Mouse (Mus musculus) stomach, embryonic 16.5 days (tissue): ENCODE measurements around the gene Prss40. TPM values are rescaled to one million over a fixed set of nuclear protein-coding genes. Genes with fewer than 3 reads are reported as not detected.

Source experiments
- ATAC-seq: fragments of 200-750 bp; cut with Nextera tagmentation; 2 replicates; pipeline ENCODE4 v1.8.0; 2017; ENCODE audit warnings: moderate number of reproducible peaks, moderate TSS enrichment; ENCODE audit not compliant: insufficient read depth, low FRiP score
- H3K27ac ChIP-seq: fragments of 300-500 bp; sonication (generic); 2 replicates; pipeline ENCODE4 v1.5.1; 2014; ENCODE audit warnings: low read length
- H3K27me3 ChIP-seq: fragments of 300-500 bp; sonication (generic); 2 replicates; pipeline ENCODE4 v1.6.1; 2014; ENCODE audit warnings: low read length, control low read depth, mixed read lengths; ENCODE audit not compliant: control insufficient read depth, insufficient read depth
- H3K36me3 ChIP-seq: fragments of 300-500 bp; sonication (generic); 2 replicates; pipeline ENCODE4 v1.6.1; 2014; ENCODE audit warnings: low read length; ENCODE audit not compliant: control insufficient read depth, insufficient read depth
- H3K4me1 ChIP-seq: fragments of 300-500 bp; sonication (generic); 2 replicates; pipeline ENCODE4 v1.6.1; 2014; ENCODE audit warnings: low read length, control low read depth, mixed read lengths; ENCODE audit not compliant: control insufficient read depth, insufficient read depth
- H3K4me2 ChIP-seq: fragments of 300-500 bp; sonication (generic); 2 replicates; pipeline ENCODE4 v1.6.1; 2014; ENCODE audit warnings: low read depth, low read length, mixed read lengths
- H3K4me3 ChIP-seq: fragments of 300-500 bp; sonication (generic); replicated peaks from 2 replicates; pipeline ENCODE4 v1.5.1; 2014; ENCODE audit warnings: mild to moderate bottlenecking, low read length
- H3K9ac ChIP-seq: fragments of 300-500 bp; sonication (generic); 2 replicates; pipeline ENCODE4 v1.6.1; 2014; ENCODE audit warnings: low read length
- H3K9me3 ChIP-seq: fragments of 300-500 bp; sonication (generic); replicated peaks from 2 replicates; pipeline ENCODE4 v1.6.1; 2016; ENCODE audit warnings: low read length, control low read depth; ENCODE audit not compliant: control insufficient read depth
- WGBS: fragments of 180-500 bp; shearing (Covaris S2); extraction: QIAGEN DNeasy Blood & Tissue Kit; methylation state at CpG from one replicate; pipeline ENCODE4 v1.1.7; 2014; 5-methylcytosine and 5-hydroxymethylcytosine counted together
- polyA plus RNA-seq: library from polyadenylated mRNA; unstranded; fragments of >200 nt; fragmentation: Nextera tagmentation; extraction: Ambion mirVana; gene quantifications from 2 replicates; pipeline ENCODE4 v1.2.1, GENCODE M21; 2015

Gene Prss40
- polyA plus RNA-seq, 1 experiment from 2014 or later, result not detected

DNA sequence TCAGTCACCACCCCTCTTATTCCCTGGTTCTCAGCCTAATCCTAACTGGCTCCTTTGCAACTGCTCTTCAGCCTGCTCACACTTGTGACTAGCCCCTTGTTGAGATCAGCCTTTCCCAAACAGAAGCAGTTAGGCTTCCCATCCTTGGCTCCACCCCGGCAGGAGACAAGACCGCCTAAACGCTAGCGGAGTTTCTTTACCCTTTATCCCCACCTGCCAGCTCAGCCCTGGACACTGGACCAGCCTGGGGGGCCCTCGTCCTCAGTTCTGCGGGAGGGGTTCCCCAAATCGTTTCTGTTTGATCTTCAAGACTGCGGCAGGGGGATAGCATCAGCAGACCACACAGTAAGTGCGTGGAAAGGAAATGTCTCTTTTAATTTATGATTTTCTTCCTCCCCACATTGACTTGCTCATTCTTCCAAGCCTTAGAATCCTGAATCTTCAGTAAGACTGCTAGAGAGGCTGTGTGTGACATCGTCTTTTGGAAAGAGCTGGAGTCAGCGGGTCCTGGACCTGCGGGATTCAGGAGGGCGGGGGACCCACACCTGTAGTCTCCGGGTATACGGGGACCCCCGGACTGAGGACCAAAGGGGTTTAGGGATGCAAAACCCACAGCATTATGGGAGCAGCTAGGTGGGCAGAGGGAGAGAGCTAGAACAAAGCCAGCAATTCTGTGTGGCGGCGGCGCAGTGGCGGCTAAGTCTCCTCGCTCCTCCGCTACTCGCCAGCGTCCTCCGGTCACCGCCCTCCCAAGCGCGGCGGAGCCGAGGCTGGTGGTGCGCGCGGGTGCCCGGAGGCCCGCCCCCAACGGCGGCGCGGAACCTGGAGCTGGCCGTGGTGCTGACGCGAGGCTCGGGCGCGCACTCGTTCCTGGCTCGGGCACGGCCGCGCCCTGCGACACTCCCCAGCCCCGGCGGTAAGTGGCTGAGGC, 18.4 kb upstream of the Prss40 start, which contains the start of gene Amer3:
Gene Amer3, plus strand, starts transcription at position 807 of the 931 bp plus-strand sequence.
- H3K9ac ChIP-seq, result no peak within 1 kb of the TSS
- H3K4me1 ChIP-seq, result 0 out of 2 replicates have a peak, but pooled peaks cover 2% of the 10 kb centered on the region
- peak within 1 kb of the TSS; percentile 58 for H3K4me2 ChIP-seq

GRCm38 (mm10) chr1:34573221-34573620, 12.5 kb upstream of the Prss40 start:
- Histone ChIP-seq H3K4me2 (no peak overlapping the region), H3K27ac (no peak overlapping the region), H3K27me3 (no peaks in the 10 kb centered on the region), H3K9me3 (no peaks in the 10 kb centered on the region), H3K4me1 (no peaks in the 10 kb centered on the region), H3K4me3 (no peak overlapping the region), H3K36me3 (no peaks in the 10 kb centered on the region), H3K9ac (no peak overlapping the region)
- ATAC-seq, result no peak
- 78% methylated on average over 6 of the region's 6 CpGs for WGBS

More for the DNA sequence above, 18.4 kb upstream of the Prss40 start, which contains the start of gene Amer3:
- under 1% methylated on average over 53 of the region's 53 CpGs for WGBS
- Histone ChIP-seq H3K4me3 (peak within 1 kb of the TSS; percentile 22), H3K36me3 (no peaks in the 10 kb centered on the region), H3K27ac (no peak within 1 kb of the TSS), H3K27me3 (peaks cover 20% of the 10 kb centered on the region), H3K9me3 (no peaks in the 10 kb centered on the region)
- ATAC-seq, result peak; percentile 90

GRCm38 (mm10) chr1:34571431-34571830, 10.7 kb upstream of the Prss40 start:
- no peaks in the 10 kb centered on the region for H3K36me3 ChIP-seq
- no peak overlapping the region for H3K27ac ChIP-seq
- H3K27me3 ChIP-seq, result no peaks in the 10 kb centered on the region
- ATAC-seq, result no peak
- H3K9ac ChIP-seq, result no peak overlapping the region
- no peak overlapping the region for H3K4me3 ChIP-seq
- H3K9me3 ChIP-seq, result no peaks in the 10 kb centered on the region
- no peak overlapping the region for H3K4me2 ChIP-seq
- 80% methylated on average over 6 of the region's 6 CpGs for WGBS
- H3K4me1 ChIP-seq, result no peaks in the 10 kb centered on the region

DNA sequence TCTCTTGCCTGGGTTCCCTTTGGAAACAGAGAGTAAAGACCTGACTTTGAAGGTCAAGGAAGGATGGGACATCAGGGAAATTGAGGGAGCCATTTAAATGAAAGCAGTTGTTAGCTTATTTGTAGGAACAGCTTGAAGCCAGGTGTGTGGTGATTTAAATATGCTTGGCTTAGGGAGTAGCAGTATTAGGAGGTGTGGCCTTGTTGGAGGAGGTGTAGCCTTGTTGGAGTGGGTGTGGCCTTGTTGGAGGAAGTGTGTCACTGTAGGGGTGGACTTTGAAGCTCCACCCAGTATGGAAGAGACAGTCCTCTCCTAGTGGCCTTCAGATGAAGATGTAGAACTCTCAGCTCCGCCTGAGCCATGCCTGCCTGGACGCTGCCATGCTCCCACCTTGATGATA, 9.1 kb upstream of the Prss40 start:
- Histone ChIP-seq H3K27me3 (no peaks in the 10 kb centered on the region), H3K9me3 (no peaks in the 10 kb centered on the region), H3K4me3 (no peak overlapping the region), H3K27ac (no peak overlapping the region), H3K4me2 (no peak overlapping the region), H3K36me3 (no peaks in the 10 kb centered on the region), H3K9ac (no peak overlapping the region), H3K4me1 (no peaks in the 10 kb centered on the region)
- ATAC-seq, result no peak
- WGBS, result 87% methylated on average over 2 of the region's 2 CpGs

DNA sequence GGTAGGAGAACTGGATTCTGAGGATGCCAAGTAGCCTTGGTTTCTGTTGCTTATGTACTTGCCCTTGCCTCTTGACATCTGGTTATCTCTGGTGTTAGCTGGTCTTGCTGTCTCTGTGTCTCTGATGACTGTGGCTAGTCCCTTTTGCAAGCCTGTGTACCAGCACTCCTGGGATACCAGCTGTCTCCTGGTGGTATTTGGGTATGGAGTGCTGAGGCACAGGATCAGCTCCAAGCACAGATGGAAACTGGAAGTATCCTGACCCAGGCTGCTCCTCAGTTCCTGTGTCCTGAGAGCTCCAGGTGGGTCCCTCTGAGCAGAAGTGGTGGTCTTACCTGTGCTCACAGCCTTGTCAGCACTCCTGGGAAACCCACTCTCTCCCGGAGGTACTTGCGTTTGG, 7.4 kb upstream of the Prss40 start:
- whole genome bisulfite sequencing, result 95% methylated on average over 2 of the region's 2 CpGs
- Histone ChIP-seq H3K4me1 (no peaks in the 10 kb centered on the region), H3K9me3 (no peaks in the 10 kb centered on the region), H3K36me3 (no peaks in the 10 kb centered on the region), H3K4me2 (no peak overlapping the region), H3K27me3 (no peaks in the 10 kb centered on the region), H3K4me3 (no peak overlapping the region), H3K9ac (no peak overlapping the region), H3K27ac (no peak overlapping the region)
- ATAC-seq, result no peak

GRCm38 (mm10) chr1:34564383-34565045, 3.8 kb upstream of the Prss40 start:
- H3K27me3 ChIP-seq, result no peaks in the 10 kb centered on the region
- WGBS, result 76% methylated on average over 8 of the region's 8 CpGs
- no peak overlapping the region for H3K27ac ChIP-seq
- H3K4me2 ChIP-seq, result no peak overlapping the region
- no peak for ATAC-seq
- H3K9ac ChIP-seq, result no peak overlapping the region
- no peaks in the 10 kb centered on the region for H3K36me3 ChIP-seq
- no peak overlapping the region for H3K4me3 ChIP-seq
- no peaks in the 10 kb centered on the region for H3K9me3 ChIP-seq
- no peaks in the 10 kb centered on the region for H3K4me1 ChIP-seq

DNA sequence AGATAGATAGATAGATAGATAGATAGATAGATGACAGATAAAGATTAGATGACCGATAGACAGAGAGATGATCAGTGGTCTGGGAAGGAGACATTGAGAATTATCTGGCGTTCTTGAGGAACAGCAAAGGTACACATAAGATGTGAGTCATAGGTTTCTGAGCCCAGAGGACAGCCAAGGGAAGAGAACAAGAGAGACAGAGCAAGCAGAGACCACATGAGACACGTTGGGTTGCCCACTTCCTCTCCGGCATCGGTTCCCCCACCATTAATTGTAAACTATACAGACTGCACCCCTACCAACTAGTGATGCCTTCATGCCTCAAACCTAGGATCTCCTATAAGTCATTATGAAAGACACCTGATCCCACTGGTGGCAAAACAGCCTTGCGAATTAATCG, 6.5 kb downstream of the Prss40 start:
- Histone ChIP-seq H3K4me2 (no peak overlapping the region), H3K9me3 (no peaks in the 10 kb centered on the region), H3K36me3 (no peaks in the 10 kb centered on the region), H3K27me3 (no peaks in the 10 kb centered on the region), H3K27ac (no peak overlapping the region), H3K4me3 (no peak overlapping the region), H3K4me1 (no peaks in the 10 kb centered on the region), H3K9ac (no peak overlapping the region)
- ATAC-seq, result no peak
- 87% methylated on average over 7 of the region's 7 CpGs for WGBS

DNA sequence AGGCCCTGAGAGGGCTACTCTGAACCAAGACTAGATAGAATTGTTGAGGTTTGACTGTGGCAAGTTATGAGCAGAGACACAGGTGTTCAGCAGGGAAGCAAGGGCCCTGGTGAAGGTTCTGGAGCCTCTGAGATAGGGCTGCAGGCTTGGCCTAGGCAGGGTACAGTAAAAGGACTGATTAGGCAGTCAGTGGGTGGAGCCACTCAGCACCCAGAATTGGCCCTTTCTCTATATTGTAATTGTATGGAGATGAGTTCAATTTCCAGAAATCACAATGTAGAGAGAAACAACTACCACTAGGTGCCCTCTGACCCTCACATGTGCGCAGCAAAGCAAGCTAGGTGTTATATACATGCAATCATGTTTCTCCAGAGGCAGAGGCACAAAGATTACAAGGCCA, 7.1 kb downstream of the Prss40 start:
- Histone ChIP-seq H3K9ac (no peak overlapping the region), H3K4me1 (no peaks in the 10 kb centered on the region), H3K9me3 (no peaks in the 10 kb centered on the region), H3K27ac (no peak overlapping the region), H3K4me2 (no peak overlapping the region), H3K4me3 (no peak overlapping the region), H3K36me3 (no peaks in the 10 kb centered on the region), H3K27me3 (no peaks in the 10 kb centered on the region)
- 88% methylated on average over 1 of the region's 1 CpGs for WGBS
- ATAC-seq, result no peak

DNA sequence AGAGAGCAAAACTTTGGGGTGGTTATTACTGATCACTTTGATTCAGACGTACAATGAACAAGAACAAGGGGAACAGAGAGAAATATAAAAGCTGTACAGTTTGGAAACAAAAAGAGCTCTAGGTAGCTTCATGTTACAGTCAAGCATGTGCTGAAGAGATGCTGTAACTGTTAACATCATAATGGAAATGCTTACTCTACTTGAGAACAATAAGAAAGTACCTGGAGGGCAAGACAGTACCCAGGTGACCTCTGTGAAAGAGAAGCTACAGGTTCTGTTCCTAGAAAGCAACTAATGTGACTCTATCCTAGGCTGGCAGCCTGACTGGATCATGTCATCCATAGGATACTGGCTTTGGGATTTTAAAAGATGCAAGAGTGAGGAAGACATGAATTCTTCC, 13.7 kb downstream of the Prss40 start:
- Histone ChIP-seq H3K9ac (no peak overlapping the region), H3K4me2 (no peak overlapping the region), H3K36me3 (no peaks in the 10 kb centered on the region), H3K27ac (no peak overlapping the region), H3K4me1 (no peaks in the 10 kb centered on the region), H3K9me3 (no peaks in the 10 kb centered on the region), H3K27me3 (no peaks in the 10 kb centered on the region), H3K4me3 (no peak overlapping the region)
- 69% methylated on average over 1 of the region's 1 CpGs for WGBS
- no peak for ATAC-seq
